Mouse (Mus musculus) liver, adult (tissue): ENCODE data around the gene Hoxd4.

Experiments
- GATA4 ChIP-seq: IDR thresholded peaks from 2 replicates; pipeline ENCODE4 v1.6.1; 2014; ENCODE audit warnings: mild to moderate bottlenecking, low read length; ENCODE audit not compliant: insufficient replicate concordance

Gene Hoxd4

GRCm38 (mm10) chr2:74686301-74686987 is 25.3 kb upstream of the Hoxd4 start:
- no peak for TF ChIP-seq GATA4

- no peak for TF ChIP-seq GATA4
Measured at GRCm38 (mm10) chr2:74686988-74687697, 24.6 kb upstream of the Hoxd4 start.

GRCm38 (mm10) chr2:74687698-74688555 is 23.8 kb upstream of the Hoxd4 start:
- TF ChIP-seq GATA4 = no peak

- TF ChIP-seq GATA4 = no peak
Measured at GRCm38 (mm10) chr2:74688795-74689573, 22.7 kb upstream of the Hoxd4 start.

GRCm38 (mm10) chr2:74689574-74690337 is 22.0 kb upstream of the Hoxd4 start:
- TF ChIP-seq GATA4 = no peak

- no peak for TF ChIP-seq GATA4
Measured at GRCm38 (mm10) chr2:74690338-74690716, 21.4 kb upstream of the Hoxd4 start.

- no peak for TF ChIP-seq GATA4
Measured at GRCm38 (mm10) chr2:74691022-74691951, 20.4 kb upstream of the Hoxd4 start, which contains the start of gene Hoxd10. Gene Hoxd10, plus strand, starts transcription at chr2:74691924.

GRCm38 (mm10) chr2:74691995-74692807 is 19.5 kb upstream of the Hoxd4 start:
- TF ChIP-seq GATA4 = no peak

GRCm38 (mm10) chr2:74692808-74693431 is 18.8 kb upstream of the Hoxd4 start:
- TF ChIP-seq GATA4 = no peak

- no peak for TF ChIP-seq GATA4
Measured at GRCm38 (mm10) chr2:74693432-74693827, 18.3 kb upstream of the Hoxd4 start.

- TF ChIP-seq GATA4 = no peak
Measured at GRCm38 (mm10) chr2:74694066-74694465, 17.7 kb upstream of the Hoxd4 start.

GRCm38 (mm10) chr2:74695383-74695782 is 16.3 kb upstream of the Hoxd4 start:
- no peak for TF ChIP-seq GATA4

- no peak for TF ChIP-seq GATA4
Measured at GRCm38 (mm10) chr2:74695813-74696430, 15.8 kb upstream of the Hoxd4 start.
